Mouse (Mus musculus) stomach, postnatal 0 days (tissue): ENCODE measurements at regions not wholly inside any gene's neighbourhood (a gene's known extent, or its start where the extent isn't known, plus 50 kb on each side); places are given as distances from the start of the nearest gene placed in this dataset.

Experiments
- CTCF ChIP-seq: IDR thresholded peaks from 2 replicates; pipeline ENCODE4 v1.5.1; 2016; ENCODE audit warnings: antibody characterized with exemption, low read depth, mild to moderate bottlenecking, moderate library complexity
- EP300 ChIP-seq: optimal IDR thresholded peaks from 2 replicates; pipeline ENCODE3; 2016; ENCODE audit warnings: antibody characterized with exemption

GRCm38 (mm10) chr12:92509494-92509893, 660.5 kb upstream of the Sel1l start:
- TF ChIP-seq CTCF (no peak), EP300 (no peak)
